Comparison of ENCODE assay signal across 27 mouse cellular contexts in genomic region chr5:65444981-65445380, GRCm38 (mm10). TPM values are rescaled to one million over a fixed set of nuclear protein-coding genes. Genes with fewer than 3 reads are reported as not detected.
DNase-seq lines count a peak whose midpoint lies in the region; ATAC-seq and TF ChIP-seq lines count a peak whose summit lies in the region.
"Had no signal": no experiment of that assay in that cellular context is flagged by ENCODE, and none has a peak within 500 bp of the region (broad histone marks: within the 10 kb centered on the region; RNA-seq: fewer than 3 reads in every experiment).

No protein-coding gene starts in this region.

- peaks cover 26% of the 10 kb centered on the region for H3K4me1 ChIP-seq in heart, embryonic 12.5 days (replicated peaks)
- peaks cover 2% of the 10 kb centered on the region for H3K4me1 ChIP-seq in lung, embryonic 16.5 days (replicated peaks; ENCODE audit: control insufficient read depth, insufficient read depth, low read length)
- peaks cover 20% of the 10 kb centered on the region for H3K4me1 ChIP-seq in bone marrow macrophage, adult 2 months (ENCODE audit: control insufficient read depth, insufficient read depth, low read length)
- no peaks in the 10 kb centered on the region for H3K4me1 ChIP-seq in stomach, postnatal 0 days (replicated peaks; ENCODE audit: control insufficient read depth, insufficient read depth)
- H3K4me1 ChIP-seq: forebrain, embryonic 12.5 days; hindbrain, embryonic 15.5 days; kidney, embryonic 15.5 days; liver, embryonic 15.5 days; midbrain, embryonic 13.5 days; neural tube, embryonic 13.5 days had no signal

- TF ChIP-seq CTCF in bone marrow macrophage, adult 2 months (IDR thresholded peaks at IDR 0.05; ENCODE audit: low read depth, low read length) = no peak
- TF ChIP-seq CTCF in stomach, postnatal 0 days (IDR thresholded peaks at IDR 0.05; ENCODE audit: low read depth) = no peak

- H3K27me3 ChIP-seq in heart, embryonic 12.5 days (replicated peaks) = no peaks in the 10 kb centered on the region
- no peaks in the 10 kb centered on the region for H3K27me3 ChIP-seq in lung, embryonic 16.5 days (ENCODE audit: control insufficient read depth, insufficient read depth, low read depth, low read length)
- no peaks in the 10 kb centered on the region for H3K27me3 ChIP-seq in stomach, postnatal 0 days (ENCODE audit: control insufficient read depth, insufficient read depth, low read length)
- H3K27me3 ChIP-seq: forebrain, embryonic 12.5 days; hindbrain, embryonic 15.5 days; kidney, embryonic 15.5 days; liver, embryonic 15.5 days; midbrain, embryonic 13.5 days; neural tube, embryonic 13.5 days had no signal

- H3K4me2 ChIP-seq in heart, embryonic 12.5 days = no peak overlapping the region
- H3K4me2 ChIP-seq in lung, embryonic 16.5 days (ENCODE audit: low read depth, low read length) = no peak overlapping the region
- no peak overlapping the region for H3K4me2 ChIP-seq in stomach, postnatal 0 days (replicated peaks; ENCODE audit: low read depth)
- H3K4me2 ChIP-seq: forebrain, embryonic 12.5 days; hindbrain, embryonic 15.5 days; kidney, embryonic 15.5 days; liver, embryonic 15.5 days; midbrain, embryonic 13.5 days; neural tube, embryonic 13.5 days had no signal

- ATAC-seq in heart, embryonic 12.5 days (ENCODE audit: insufficient number of reproducible peaks, low FRiP score) = peak; percentile 48; the same call in 1 of the 2 replicates
- ATAC-seq in lung, embryonic 16.5 days (ENCODE audit: low read depth) = peak; percentile 37
- peak; percentile 34 for ATAC-seq in stomach, postnatal 0 days (ENCODE audit: low FRiP score, low TSS enrichment)
- ATAC-seq: activated CD4-positive, CD25-positive, alpha-beta regulatory T cell, adult 4 months; intestine, embryonic 16.5 days; midbrain, embryonic 13.5 days had no signal

- H3K9me3 ChIP-seq in heart, embryonic 12.5 days (replicated peaks) = no peaks in the 10 kb centered on the region
- H3K9me3 ChIP-seq in lung, embryonic 16.5 days (ENCODE audit: control insufficient read depth, low read length) = no peaks in the 10 kb centered on the region
- H3K9me3 ChIP-seq in stomach, postnatal 0 days (ENCODE audit: control insufficient read depth, low read length) = no peaks in the 10 kb centered on the region
- H3K9me3 ChIP-seq: embryonic facial prominence, embryonic 10.5 days; forebrain, embryonic 12.5 days; hindbrain, embryonic 15.5 days; kidney, embryonic 15.5 days; liver, embryonic 15.5 days; midbrain, embryonic 13.5 days; neural tube, embryonic 13.5 days had no signal

- TF ChIP-seq EP300 in stomach, postnatal 0 days (optimal IDR thresholded peaks at IDR 0.05) = no peak

- intact Hi-C loops in heart, postnatal 14 days (cut with DNase I) = no loop called here

- H3K4me3 ChIP-seq in heart, embryonic 12.5 days = no peak overlapping the region
- no peak overlapping the region for H3K4me3 ChIP-seq in lung, embryonic 16.5 days (ENCODE audit: low read length)
- H3K4me3 ChIP-seq in bone marrow macrophage, adult 2 months (ENCODE audit: insufficient read depth, low read length) = no peak overlapping the region
- no peak overlapping the region for H3K4me3 ChIP-seq in stomach, postnatal 0 days (ENCODE audit: low read depth, low read length)
- H3K4me3 ChIP-seq: embryonic facial prominence, embryonic 10.5 days; forebrain, embryonic 12.5 days; hindbrain, embryonic 15.5 days; kidney, embryonic 15.5 days; layer of hippocampus, adult 2 months; liver, embryonic 15.5 days; midbrain, embryonic 13.5 days; neural tube, embryonic 13.5 days had no signal

- H3K27ac ChIP-seq in heart, embryonic 12.5 days (ENCODE audit: poor library complexity, severe bottlenecking) = peak overlapping the region; percentile 15; the same call in 1 of the 2 replicates
- no peak overlapping the region for H3K27ac ChIP-seq in lung, embryonic 16.5 days (ENCODE audit: low read length)
- 0 out of 2 replicates have a peak overlapping the region, but pooled peaks have one; percentile 8 for H3K27ac ChIP-seq in bone marrow macrophage, adult 2 months (ENCODE audit: insufficient read depth, low read depth, low read length)
- H3K27ac ChIP-seq in stomach, postnatal 0 days (replicated peaks) = no peak overlapping the region
- H3K27ac ChIP-seq: embryonic facial prominence, embryonic 10.5 days; forebrain, embryonic 12.5 days; hindbrain, embryonic 15.5 days; kidney, embryonic 15.5 days; layer of hippocampus, adult 2 months; liver, embryonic 15.5 days; macrophage; midbrain, embryonic 13.5 days; neural tube, embryonic 13.5 days had no signal

- WGBS in heart, embryonic 12.5 days = 28% methylated on average over 3 of the region's 6 CpGs
- 38% methylated on average over 3 of the region's 6 CpGs for WGBS in lung, embryonic 16.5 days
- 47% methylated on average over 3 of the region's 6 CpGs for WGBS in stomach, postnatal 0 days

- no peak for TF ChIP-seq POLR2A in bone marrow macrophage, adult 2 months (IDR thresholded peaks at IDR 0.05; ENCODE audit: borderline replicate concordance, low read depth, low read length)

- H3K9ac ChIP-seq in heart, embryonic 12.5 days = no peak overlapping the region
- no peak overlapping the region for H3K9ac ChIP-seq in lung, embryonic 16.5 days (ENCODE audit: low read length)
- no peak overlapping the region for H3K9ac ChIP-seq in stomach, postnatal 0 days (ENCODE audit: low read length)
- H3K9ac ChIP-seq: forebrain, embryonic 12.5 days; hindbrain, embryonic 15.5 days; kidney, embryonic 15.5 days; liver, embryonic 15.5 days; midbrain, embryonic 13.5 days; neural tube, embryonic 13.5 days had no signal

- no peak for DNase-seq in heart, postnatal 14 days
- DNase-seq in lung, adult 18-20 months = no peak
- DNase-seq in stomach, postnatal 0 days (ENCODE audit: low spot score) = no peak
- DNase-seq in spleen, postnatal 10 days (ENCODE audit: low spot score in 2 of 2) = no peak
- DNase-seq: cerebellum, postnatal 36 days; gastrocnemius, postnatal 10 days; heart, postnatal 36 days; layer of hippocampus, postnatal 36 days had no signal

- peaks cover 26% of the 10 kb centered on the region for H3K36me3 ChIP-seq in heart, embryonic 12.5 days
- 0 out of 2 replicates have a peak, but pooled peaks cover 3% of the 10 kb centered on the region for H3K36me3 ChIP-seq in lung, embryonic 16.5 days (ENCODE audit: control insufficient read depth, insufficient read depth, low read length)
- H3K36me3 ChIP-seq in stomach, postnatal 0 days (ENCODE audit: control insufficient read depth, insufficient read depth, low read length) = peaks cover 5% of the 10 kb centered on the region; the same call in 1 of the 2 replicates
- H3K36me3 ChIP-seq: embryonic facial prominence, embryonic 10.5 days; liver, embryonic 15.5 days had no signal

RNA-seq across cellular contexts. Expression of gene Ugdh, which starts 9.2 kb away (rescaled TPM):
- 93.5 and 94.4 TPM in 2 replicates for polyA plus RNA-seq in heart, embryonic 12.5 days (2016; fragmentation: Nextera tagmentation; extraction: Ambion mirVana)
- 10 to 100 TPM; 23.2 to 25.1 TPM for total RNA-seq in heart, postnatal 14 days (2021)
- polyA plus RNA-seq in lung, embryonic 16.5 days (2015; fragmentation: Nextera tagmentation; extraction: Ambion mirVana) = 139 and 148 TPM in 2 replicates
- polyA plus RNA-seq in bone marrow macrophage, adult 2 months (2012; ENCODE audit: insufficient read depth, insufficient read length, missing spikeins) = 42.8 and 52.7 TPM in 2 replicates
- polyA plus RNA-seq in stomach, postnatal 0 days (2015; fragmentation: Nextera tagmentation; extraction: Ambion mirVana) = 281 and 313 TPM in 2 replicates

RNA-seq across cellular contexts. Expression of gene Gm43552, which starts 47.7 kb away (rescaled TPM):
- not detected in 2 replicates for polyA plus RNA-seq in heart, embryonic 12.5 days (2016; fragmentation: Nextera tagmentation; extraction: Ambion mirVana)
- 1 to 10 TPM in 1 of 2 experiments, not detected in 1; 1.3 TPM for total RNA-seq in heart, postnatal 14 days (2021)
- not detected in 2 replicates for polyA plus RNA-seq in lung, embryonic 16.5 days (2015; fragmentation: Nextera tagmentation; extraction: Ambion mirVana)
- polyA plus RNA-seq in bone marrow macrophage, adult 2 months (2012; ENCODE audit: insufficient read depth, insufficient read length, missing spikeins) = not detected in 2 replicates
- polyA plus RNA-seq in stomach, postnatal 0 days (2015; fragmentation: Nextera tagmentation; extraction: Ambion mirVana) = not detected in 2 replicates
- total RNA-seq: adrenal gland, postnatal 4 days; left cerebral cortex, postnatal 25 days had no signal
- polyA plus RNA-seq: activated CD4-positive, CD25-positive, alpha-beta regulatory T cell, adult 4 months; cerebellum, adult 2 months; embryonic facial prominence, embryonic 10.5 days; forebrain, embryonic 12.5 days; hindbrain, embryonic 15.5 days; intestine, embryonic 16.5 days; kidney, embryonic 15.5 days; limb, embryonic 14.5 days; liver, embryonic 15.5 days; macrophage; midbrain, embryonic 13.5 days; neural tube, embryonic 13.5 days; urinary bladder, adult 2 months had no signal

RNA-seq across cellular contexts. Expression of gene Lias, which starts 53.7 kb away (rescaled TPM):
- polyA plus RNA-seq in heart, embryonic 12.5 days (2016; fragmentation: Nextera tagmentation; extraction: Ambion mirVana) = 54.0 and 55.6 TPM in 2 replicates
- total RNA-seq in heart, postnatal 14 days (2021) = 10 to 100 TPM; 53.3 to 60.3 TPM
- 55.7 TPM in 2 replicates for polyA plus RNA-seq in lung, embryonic 16.5 days (2015; fragmentation: Nextera tagmentation; extraction: Ambion mirVana)
- polyA plus RNA-seq in bone marrow macrophage, adult 2 months (2012; ENCODE audit: insufficient read depth, insufficient read length, missing spikeins) = 23.2 and 25.1 TPM in 2 replicates
- polyA plus RNA-seq in stomach, postnatal 0 days (2015; fragmentation: Nextera tagmentation; extraction: Ambion mirVana) = 43.4 and 46.0 TPM in 2 replicates

RNA-seq across cellular contexts. Expression of gene Rpl9, which starts 53.7 kb away (rescaled TPM):
- 599 and 612 TPM in 2 replicates for polyA plus RNA-seq in heart, embryonic 12.5 days (2016; fragmentation: Nextera tagmentation; extraction: Ambion mirVana)
- 100 to 1,000 TPM; 580 to 665 TPM for total RNA-seq in heart, postnatal 14 days (2021)
- polyA plus RNA-seq in lung, embryonic 16.5 days (2015; fragmentation: Nextera tagmentation; extraction: Ambion mirVana) = 1,031 and 1,063 TPM in 2 replicates
- polyA plus RNA-seq in bone marrow macrophage, adult 2 months (2012; ENCODE audit: insufficient read depth, insufficient read length, missing spikeins) = 591 and 651 TPM in 2 replicates
- 917 and 919 TPM in 2 replicates for polyA plus RNA-seq in stomach, postnatal 0 days (2015; fragmentation: Nextera tagmentation; extraction: Ambion mirVana)

Comparison
In these comparisons a context has a peak if more than half of its experiments do, and no peak if none do; other contexts are left out.
1. H3K27ac ChIP-seq: peak in heart, embryonic 12.5 days (single experiment) and bone marrow macrophage, adult 2 months (single experiment); none in lung, embryonic 16.5 days (single experiment) and stomach, postnatal 0 days (single experiment).
2. Peak in every context shown above with its lines, with median percentiles within 50 percentile points of each other: ATAC-seq.